Mouse (Mus musculus): ENCODE data around the gene Lilrb4a.
A peak's percentile ranks its signal among the peaks of the same experiment; 100 is the strongest.
"Not testable (repeated sequence)": the region's sequence is repeated elsewhere in the genome, so short reads cannot be mapped to it uniquely, and the experiment has no call there.

The Lilrb4a gene

DNA sequence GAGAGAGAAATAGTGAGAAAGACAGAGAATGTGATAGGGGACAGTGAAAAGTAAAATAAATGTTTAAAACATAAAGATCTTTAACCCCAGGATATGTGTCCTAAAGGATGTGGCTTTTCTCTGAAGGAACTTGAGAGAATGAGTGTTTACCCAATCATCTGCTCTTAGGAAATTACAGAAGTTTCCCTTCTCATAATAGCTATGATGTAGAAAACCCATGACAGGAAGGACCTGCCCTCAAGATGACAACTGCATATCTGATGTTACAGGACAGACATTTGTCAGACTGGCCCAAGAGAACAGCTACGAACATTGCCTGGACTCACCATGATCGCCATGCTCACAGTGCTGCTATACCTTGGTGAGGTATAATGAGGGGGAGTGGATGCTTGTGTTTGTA, at the start of gene Lilrb4a:
Lilrb4a (plus strand) TSS at position 266 of the 400 bp plus-strand sequence.
- DNase-seq: not testable (repeated sequence)

DNA sequence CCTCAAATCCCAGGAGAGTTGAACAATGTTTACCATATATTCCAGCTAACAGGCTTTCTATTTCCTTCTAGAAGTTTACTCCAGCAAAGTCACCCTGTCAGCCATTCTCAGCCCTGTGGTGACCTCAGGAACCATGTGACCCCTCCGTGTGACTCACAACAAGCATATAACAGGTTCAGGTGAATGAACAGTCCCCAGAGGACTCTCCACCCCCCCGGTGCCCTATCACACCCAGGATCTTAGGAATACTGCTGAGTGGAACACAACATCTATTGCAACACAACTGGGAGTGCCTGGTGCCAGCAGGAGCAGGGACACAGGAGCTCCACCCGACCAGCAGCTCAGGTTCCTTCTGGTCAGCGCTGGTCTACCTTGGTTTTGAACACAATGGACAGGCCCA, 39.1 kb upstream of the Lilrb4a start:
- no peak for DNase-seq

DNA sequence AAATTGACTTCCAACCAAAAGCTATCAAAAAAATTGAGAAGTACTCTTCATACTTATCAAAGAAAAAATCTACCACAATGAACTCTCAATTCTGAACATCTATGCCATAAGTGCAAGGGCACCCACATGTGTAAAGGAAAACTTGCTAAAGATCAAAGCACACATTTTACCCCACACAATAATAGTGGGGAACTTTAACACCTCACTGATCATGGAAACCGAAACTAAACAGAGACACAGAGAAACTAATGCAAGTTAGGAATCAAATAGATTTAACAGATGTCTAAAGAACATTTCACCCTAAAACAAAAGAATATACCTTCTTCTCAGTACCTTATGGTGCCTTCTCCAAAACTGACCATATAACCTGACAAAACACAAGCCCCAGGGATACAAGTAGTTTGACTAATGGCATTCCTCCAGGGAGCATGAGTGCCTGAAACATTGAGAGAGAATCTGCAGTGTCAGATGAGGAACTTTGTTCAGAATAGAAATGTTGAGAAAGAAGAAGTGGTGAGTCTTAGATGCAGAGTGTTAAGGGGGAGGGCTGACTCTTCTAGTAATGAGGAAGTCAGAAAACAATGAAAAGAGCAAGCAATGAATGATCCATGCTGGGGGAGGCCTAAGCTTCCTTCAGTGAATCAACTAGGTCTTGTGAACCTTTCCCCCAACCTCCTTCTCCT, 37.0 kb upstream of the Lilrb4a start:
- DNase-seq: peak; percentile 17

DNA sequence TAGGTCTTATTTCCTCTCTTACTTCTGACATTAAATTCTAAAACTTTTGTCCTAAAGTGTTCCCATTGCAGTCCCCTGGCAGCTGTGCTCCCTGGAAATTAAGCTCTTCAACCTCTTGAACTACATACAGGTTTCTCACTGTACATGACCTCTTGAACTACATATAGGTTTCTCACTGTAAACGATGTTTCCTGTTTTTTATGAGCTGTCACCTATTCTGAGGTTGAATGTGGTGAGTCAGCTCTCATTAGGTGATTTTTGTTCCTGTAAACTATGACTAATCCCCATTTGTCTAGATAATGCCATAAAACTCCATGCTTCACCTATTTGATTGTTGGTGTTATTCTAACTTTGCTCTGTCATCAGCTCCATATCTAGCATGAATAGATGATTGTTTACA, 36.4 kb upstream of the Lilrb4a start:
- no peak for DNase-seq

DNA sequence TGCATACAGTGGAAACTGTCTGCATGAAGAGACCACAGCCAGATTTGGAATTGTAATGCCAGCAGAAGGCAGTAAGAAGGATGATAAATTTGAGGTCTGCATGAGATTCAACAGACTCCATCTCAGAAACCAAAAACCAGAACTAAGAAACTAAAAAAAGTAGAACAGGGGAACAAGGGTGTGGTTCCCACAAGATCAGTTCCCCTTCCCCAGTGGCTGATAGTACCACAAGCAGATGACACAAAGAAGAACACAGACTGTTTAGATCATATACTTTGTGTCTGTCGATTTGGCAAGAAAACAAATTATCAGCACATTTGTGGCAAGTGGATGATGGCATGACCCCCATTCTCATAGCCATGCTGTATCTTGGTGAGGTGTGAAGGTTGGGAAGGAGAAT, 35.0 kb upstream of the Lilrb4a start:
- no peak for DNase-seq

DNA sequence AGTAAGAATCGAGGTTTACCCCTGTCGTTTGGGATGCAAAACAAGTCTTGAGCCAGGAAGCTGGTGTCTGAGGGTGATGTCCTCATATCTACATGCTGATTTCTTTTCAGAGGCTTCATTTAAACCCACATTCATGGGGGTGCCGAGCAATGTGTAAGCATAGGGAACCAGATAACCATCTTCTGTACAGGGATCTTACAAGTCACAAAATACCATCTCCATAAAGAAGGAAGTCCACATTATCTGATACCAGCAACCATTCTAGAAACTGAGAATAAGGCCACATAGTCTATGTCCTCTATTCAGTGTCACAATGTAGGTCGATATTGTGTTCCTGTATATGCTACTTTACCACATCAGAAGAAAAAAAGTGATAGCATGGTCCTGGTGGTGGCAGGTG, 34.4 kb upstream of the Lilrb4a start:
- no peak for DNase-seq

DNA sequence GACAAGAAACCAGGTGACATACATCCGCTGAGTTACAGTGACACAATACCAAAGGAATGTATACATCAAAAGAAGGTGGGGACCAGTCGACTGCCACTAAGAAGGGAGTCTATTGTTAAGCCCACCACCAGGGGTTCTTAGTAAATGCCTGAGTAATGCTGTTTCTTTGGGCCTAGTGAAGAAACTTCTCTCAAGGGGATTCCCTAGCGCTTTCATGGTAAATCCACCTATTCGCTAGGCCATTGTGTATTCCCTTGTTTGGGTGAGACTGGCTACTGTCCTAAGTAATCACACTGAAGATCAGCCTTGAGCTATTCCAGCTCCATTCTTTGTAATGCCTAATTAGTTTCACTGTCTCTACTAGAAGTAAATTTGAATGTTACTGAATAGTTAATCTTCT, 27.0 kb upstream of the Lilrb4a start:
- DNase-seq: not testable (repeated sequence)

DNA sequence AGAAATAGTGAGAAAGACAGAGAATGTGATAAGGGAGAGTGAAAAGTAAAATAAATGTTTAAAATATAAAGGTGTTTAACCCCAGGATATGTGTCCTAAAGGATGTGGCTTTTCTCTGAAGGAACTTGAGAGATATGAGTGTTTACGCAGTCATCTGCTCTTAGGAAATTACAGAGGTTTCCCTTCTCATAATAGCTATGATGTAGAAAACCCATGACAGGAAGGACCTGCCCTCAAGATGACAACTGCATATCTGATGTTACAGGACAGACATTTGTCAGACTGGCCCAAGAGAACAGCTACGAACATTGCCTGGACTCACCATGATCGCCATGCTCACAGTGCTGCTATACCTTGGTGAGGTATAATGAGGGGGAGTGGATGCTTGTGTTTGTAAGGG, 10.4 kb upstream of the Lilrb4a start, which contains the start of the genes Gm49339 and Lilr4b:
Gm49339 (plus strand) TSS at position 216 of the 400 bp plus-strand sequence.
Lilr4b (plus strand) TSS at position 236 of the 400 bp plus-strand sequence.
- not testable (repeated sequence) for DNase-seq

DNA sequence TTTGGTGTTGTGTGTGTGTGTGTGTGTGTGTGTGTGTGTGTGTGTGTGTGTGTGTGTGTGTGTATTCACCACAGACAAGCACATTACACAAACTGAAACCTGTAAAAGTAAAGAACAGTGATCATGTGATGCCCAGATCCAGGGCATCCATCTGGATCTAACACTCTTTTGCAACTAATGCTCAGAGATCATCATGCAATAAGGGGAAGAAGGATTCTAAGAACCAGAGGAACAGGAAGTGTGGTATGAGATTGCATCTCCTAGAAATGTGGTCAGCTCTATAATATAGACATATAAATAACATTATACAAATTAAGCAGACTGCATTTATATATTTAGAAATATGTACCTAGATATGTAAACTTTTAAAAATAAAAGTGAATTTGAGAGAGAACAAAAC, 29.3 kb downstream of the Lilrb4a start:
- no peak for DNase-seq

DNA sequence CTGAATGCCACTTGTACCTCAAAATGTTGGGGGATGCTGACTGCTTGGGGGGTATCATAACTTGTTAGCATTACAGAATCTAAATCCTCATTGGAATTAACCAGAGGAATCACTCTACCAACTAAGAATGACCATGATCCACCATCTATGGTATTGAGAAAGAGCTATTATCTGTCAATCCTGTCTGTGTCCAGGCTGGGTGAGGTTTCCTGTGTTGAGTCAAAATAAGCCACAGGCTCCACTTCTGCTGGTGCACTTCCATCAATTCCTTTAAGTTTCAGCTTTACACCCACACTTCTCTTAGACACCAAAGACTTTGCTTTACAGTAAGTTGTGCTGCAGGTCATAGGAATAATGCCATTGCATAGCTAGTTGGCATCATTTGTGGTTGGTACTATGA, 30.7 kb downstream of the Lilrb4a start:
- no peak for DNase-seq

DNA sequence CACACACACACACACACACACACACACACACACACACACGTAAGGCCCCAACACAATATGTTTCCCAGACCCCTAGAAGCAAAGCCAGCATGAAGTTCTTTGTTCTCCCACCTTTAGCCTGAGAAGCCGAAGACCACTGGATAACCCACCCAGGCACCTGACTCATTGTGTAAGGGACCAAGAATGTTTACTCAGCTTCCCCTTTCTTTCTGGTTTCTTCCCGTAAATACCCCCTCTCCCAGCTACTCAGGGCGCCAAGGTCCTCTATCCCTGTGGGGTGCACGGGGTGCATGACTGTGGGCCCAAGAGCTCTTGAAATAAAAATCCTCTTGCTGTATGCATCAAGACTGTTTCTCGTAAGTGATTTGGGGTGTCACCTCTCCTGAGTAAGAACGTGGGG, 35.3 kb downstream of the Lilrb4a start:
- DNase-seq: no peak

DNA sequence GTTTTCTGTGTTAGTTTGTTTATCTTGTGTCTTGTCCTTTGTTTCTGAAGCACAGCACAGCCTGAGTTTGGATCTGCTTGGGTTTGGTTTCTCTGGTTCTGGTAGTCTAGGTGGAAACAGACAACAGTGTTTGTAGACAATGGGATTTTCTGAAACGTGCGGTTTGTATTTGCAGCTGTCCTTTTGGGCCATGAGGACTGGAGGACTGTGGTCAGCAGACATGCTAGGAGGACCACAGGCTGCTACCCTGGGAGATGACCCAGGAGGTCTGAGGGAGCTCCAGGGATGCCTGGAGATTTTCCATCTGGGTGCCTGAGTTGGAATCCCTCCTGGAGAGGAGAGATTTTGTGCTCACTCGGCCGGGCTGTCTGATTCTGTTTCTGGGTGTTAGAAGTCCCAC, 35.9 kb downstream of the Lilrb4a start:
- DNase-seq: no peak

DNA sequence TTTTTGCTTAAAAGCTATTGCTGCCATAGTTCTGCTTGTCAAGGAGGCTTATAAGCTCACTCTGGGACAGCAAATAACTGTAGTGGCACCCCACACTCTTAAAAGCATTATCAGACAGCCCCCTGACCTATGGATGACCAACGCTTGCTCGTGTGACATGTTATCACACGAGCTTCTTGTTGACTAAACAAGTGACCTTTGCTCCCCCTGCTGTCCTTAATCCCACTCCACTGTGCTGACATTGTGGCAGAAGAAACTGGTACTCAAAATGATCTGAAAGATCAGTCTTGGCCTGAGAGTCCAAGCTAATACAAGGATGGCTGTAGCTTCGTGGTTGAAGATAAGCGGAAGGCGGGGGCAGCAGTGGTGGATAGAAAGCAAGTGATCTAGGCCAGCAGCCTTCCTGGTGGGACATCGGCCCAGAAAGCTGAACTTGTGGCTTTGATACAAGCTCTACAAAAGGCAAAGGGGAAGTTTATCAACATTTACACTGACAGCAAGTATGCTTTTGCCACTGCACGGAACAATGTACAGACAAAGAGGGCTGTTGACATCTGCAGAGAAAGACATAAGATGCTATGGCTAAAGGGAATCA, 38.2 kb downstream of the Lilrb4a start:
- no peak for DNase-seq

DNA sequence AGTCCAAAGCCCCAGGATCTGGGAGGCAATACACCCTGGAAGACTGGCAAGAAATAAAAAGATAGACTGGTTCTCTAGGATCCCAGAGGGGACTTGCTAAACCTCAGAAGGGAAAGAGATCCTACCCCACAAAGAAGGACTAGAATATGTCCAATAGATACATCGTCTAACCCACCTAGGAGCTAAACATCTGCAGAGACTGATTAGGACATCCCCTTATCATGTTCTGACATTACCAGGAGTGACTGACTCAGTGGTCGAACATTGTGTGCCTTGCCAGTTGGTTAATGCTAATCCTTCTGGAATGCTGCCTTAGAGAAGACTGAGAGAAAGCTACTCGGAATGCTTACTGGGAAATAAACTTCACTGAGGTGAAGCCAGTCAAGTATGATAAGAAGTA, 38.7 kb downstream of the Lilrb4a start:
- DNase-seq: no peak

DNA sequence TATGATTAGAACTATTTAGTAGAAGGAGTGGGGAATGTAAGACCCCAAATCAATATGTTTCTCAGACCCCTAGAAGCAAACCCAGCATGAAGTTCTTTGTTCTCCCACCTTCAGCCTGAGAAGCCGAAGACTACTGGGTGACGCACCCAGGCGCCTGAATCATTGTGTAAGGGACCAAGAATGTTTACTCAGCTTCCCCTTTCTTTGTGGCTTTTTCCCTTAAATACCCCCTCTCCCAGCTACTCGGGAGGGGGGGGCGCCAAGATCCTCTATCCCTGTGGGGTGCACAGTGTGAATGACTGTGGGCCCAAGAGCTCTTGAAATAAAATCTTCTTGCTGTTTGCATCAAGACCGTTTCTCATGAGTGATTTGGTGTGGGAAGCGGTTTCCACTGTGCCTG, 40.1 kb downstream of the Lilrb4a start:
- no peak for DNase-seq
